Mouse (Mus musculus): ENCODE results near the gene Rrp15.

Rrp15 gene

GRCm38 (mm10) chr1:186702391-186703255 is 46.5 kb downstream of the Rrp15 start:
- no peak for DNase-seq (ENCODE audit: low read depth, low spot score)
- Histone ChIP-seq H3K27me3 (ENCODE audit: control insufficient read depth, insufficient read depth, low read length, poor library complexity, severe bottlenecking) (no peaks in the 10 kb centered on the region), H3K36me3 (ENCODE audit: control insufficient read depth, insufficient read depth, low read length, poor library complexity, severe bottlenecking) (no peaks in the 10 kb centered on the region)

GRCm38 (mm10) chr1:186701206-186701905 is 47.8 kb downstream of the Rrp15 start:
- Histone ChIP-seq H3K36me3 (ENCODE audit: control insufficient read depth, insufficient read depth, low read length, poor library complexity, severe bottlenecking) (no peaks in the 10 kb centered on the region), H3K27me3 (ENCODE audit: control insufficient read depth, insufficient read depth, low read length, poor library complexity, severe bottlenecking) (no peaks in the 10 kb centered on the region)
- DNase-seq (ENCODE audit: low read depth, low spot score), result no peak

- no peaks in the 10 kb centered on the region for H3K27me3 ChIP-seq (ENCODE audit: control insufficient read depth, insufficient read depth, low read length, poor library complexity, severe bottlenecking)
Measured at GRCm38 (mm10) chr1:186700496-186700895, 48.7 kb downstream of the Rrp15 start.

GRCm38 (mm10) chr1:186698583-186699338 is 50.4 kb downstream of the Rrp15 start:
- no peak for DNase-seq (ENCODE audit: low read depth, low spot score)
- H3K27me3 ChIP-seq (ENCODE audit: control insufficient read depth, insufficient read depth, low read length, poor library complexity, severe bottlenecking), result no peaks in the 10 kb centered on the region

More at GRCm38 (mm10) chr1:186700496-186700895, 48.7 kb downstream of the Rrp15 start:
- no peak for DNase-seq (ENCODE audit: low read depth, low spot score)
- H3K36me3 ChIP-seq (ENCODE audit: control insufficient read depth, insufficient read depth, low read length, poor library complexity, severe bottlenecking), result no peaks in the 10 kb centered on the region

GRCm38 (mm10) chr1:186696231-186696630 is 52.9 kb downstream of the Rrp15 start:
- H3K36me3 ChIP-seq (ENCODE audit: control insufficient read depth, insufficient read depth, low read length, poor library complexity, severe bottlenecking), result no peaks in the 10 kb centered on the region
- no peaks in the 10 kb centered on the region for H3K27me3 ChIP-seq (ENCODE audit: control insufficient read depth, insufficient read depth, low read length, poor library complexity, severe bottlenecking)
- DNase-seq (ENCODE audit: low read depth, low spot score), result no peak

More at GRCm38 (mm10) chr1:186698583-186699338, 50.4 kb downstream of the Rrp15 start:
- H3K36me3 ChIP-seq (ENCODE audit: control insufficient read depth, insufficient read depth, low read length, poor library complexity, severe bottlenecking), result no peaks in the 10 kb centered on the region

GRCm38 (mm10) chr1:186695361-186695760 is 53.8 kb downstream of the Rrp15 start:
- Histone ChIP-seq H3K27me3 (ENCODE audit: control insufficient read depth, insufficient read depth, low read length, poor library complexity, severe bottlenecking) (no peaks in the 10 kb centered on the region), H3K36me3 (ENCODE audit: control insufficient read depth, insufficient read depth, low read length, poor library complexity, severe bottlenecking) (no peaks in the 10 kb centered on the region)
- DNase-seq (ENCODE audit: low read depth, low spot score), result no peak

- Histone ChIP-seq H3K27me3 (ENCODE audit: control insufficient read depth, insufficient read depth, low read length, poor library complexity, severe bottlenecking) (no peaks in the 10 kb centered on the region), H3K36me3 (ENCODE audit: control insufficient read depth, insufficient read depth, low read length, poor library complexity, severe bottlenecking) (no peaks in the 10 kb centered on the region)
- DNase-seq (ENCODE audit: low read depth, low spot score), result no peak
Measured at GRCm38 (mm10) chr1:186692370-186692769, 56.8 kb downstream of the Rrp15 start.

- Histone ChIP-seq H3K27me3 (ENCODE audit: control insufficient read depth, insufficient read depth, low read length, poor library complexity, severe bottlenecking) (no peaks in the 10 kb centered on the region), H3K36me3 (ENCODE audit: control insufficient read depth, insufficient read depth, low read length, poor library complexity, severe bottlenecking) (no peaks in the 10 kb centered on the region)
- DNase-seq (ENCODE audit: low read depth, low spot score), result no peak
Measured at GRCm38 (mm10) chr1:186691708-186692107, 57.5 kb downstream of the Rrp15 start.

GRCm38 (mm10) chr1:186684041-186684440 is 65.1 kb downstream of the Rrp15 start:
- Histone ChIP-seq H3K36me3 (ENCODE audit: control insufficient read depth, insufficient read depth, low read length, poor library complexity, severe bottlenecking) (no peaks in the 10 kb centered on the region), H3K27me3 (ENCODE audit: control insufficient read depth, insufficient read depth, low read length, poor library complexity, severe bottlenecking) (no peaks in the 10 kb centered on the region)
- no peak for DNase-seq (ENCODE audit: low read depth, low spot score)

- DNase-seq (ENCODE audit: low read depth, low spot score), result no peak
- Histone ChIP-seq H3K27me3 (ENCODE audit: control insufficient read depth, insufficient read depth, low read length, poor library complexity, severe bottlenecking) (no peaks in the 10 kb centered on the region), H3K36me3 (ENCODE audit: control insufficient read depth, insufficient read depth, low read length, poor library complexity, severe bottlenecking) (no peaks in the 10 kb centered on the region)
Measured at GRCm38 (mm10) chr1:186682606-186683005, 66.6 kb downstream of the Rrp15 start.

GRCm38 (mm10) chr1:186677614-186678013 is 71.5 kb downstream of the Rrp15 start:
- H3K27me3 ChIP-seq (ENCODE audit: control insufficient read depth, insufficient read depth, low read length, poor library complexity, severe bottlenecking), result no peaks in the 10 kb centered on the region
- no peak for DNase-seq (ENCODE audit: low read depth, low spot score)
- no peaks in the 10 kb centered on the region for H3K36me3 ChIP-seq (ENCODE audit: control insufficient read depth, insufficient read depth, low read length, poor library complexity, severe bottlenecking)

- no peak for DNase-seq (ENCODE audit: low read depth, low spot score)
- no peaks in the 10 kb centered on the region for H3K27me3 ChIP-seq (ENCODE audit: control insufficient read depth, insufficient read depth, low read length, poor library complexity, severe bottlenecking)
- H3K36me3 ChIP-seq (ENCODE audit: control insufficient read depth, insufficient read depth, low read length, poor library complexity, severe bottlenecking), result no peaks in the 10 kb centered on the region
Measured at GRCm38 (mm10) chr1:186676199-186676598, 73.0 kb downstream of the Rrp15 start.

- no peak for DNase-seq (ENCODE audit: low read depth, low spot score)
- no peaks in the 10 kb centered on the region for H3K27me3 ChIP-seq (ENCODE audit: control insufficient read depth, insufficient read depth, low read length, poor library complexity, severe bottlenecking)
- no peaks in the 10 kb centered on the region for H3K36me3 ChIP-seq (ENCODE audit: control insufficient read depth, insufficient read depth, low read length, poor library complexity, severe bottlenecking)
Measured at GRCm38 (mm10) chr1:186675263-186675662, 73.9 kb downstream of the Rrp15 start.

- no peaks in the 10 kb centered on the region for H3K27me3 ChIP-seq (ENCODE audit: control insufficient read depth, insufficient read depth, low read length, poor library complexity, severe bottlenecking)
- DNase-seq (ENCODE audit: low read depth, low spot score), result no peak
Measured at GRCm38 (mm10) chr1:186674621-186675020, 74.5 kb downstream of the Rrp15 start.

GRCm38 (mm10) chr1:186673166-186673565 is 76.0 kb downstream of the Rrp15 start:
- DNase-seq (ENCODE audit: low read depth, low spot score), result no peak
- H3K36me3 ChIP-seq (ENCODE audit: control insufficient read depth, insufficient read depth, low read length, poor library complexity, severe bottlenecking), result no peaks in the 10 kb centered on the region
- no peaks in the 10 kb centered on the region for H3K27me3 ChIP-seq (ENCODE audit: control insufficient read depth, insufficient read depth, low read length, poor library complexity, severe bottlenecking)

More at GRCm38 (mm10) chr1:186674621-186675020, 74.5 kb downstream of the Rrp15 start:
- H3K36me3 ChIP-seq (ENCODE audit: control insufficient read depth, insufficient read depth, low read length, poor library complexity, severe bottlenecking), result no peaks in the 10 kb centered on the region
